Mouse (Mus musculus): Measurements from ENCODE around the gene Tmem215.

DNA sequence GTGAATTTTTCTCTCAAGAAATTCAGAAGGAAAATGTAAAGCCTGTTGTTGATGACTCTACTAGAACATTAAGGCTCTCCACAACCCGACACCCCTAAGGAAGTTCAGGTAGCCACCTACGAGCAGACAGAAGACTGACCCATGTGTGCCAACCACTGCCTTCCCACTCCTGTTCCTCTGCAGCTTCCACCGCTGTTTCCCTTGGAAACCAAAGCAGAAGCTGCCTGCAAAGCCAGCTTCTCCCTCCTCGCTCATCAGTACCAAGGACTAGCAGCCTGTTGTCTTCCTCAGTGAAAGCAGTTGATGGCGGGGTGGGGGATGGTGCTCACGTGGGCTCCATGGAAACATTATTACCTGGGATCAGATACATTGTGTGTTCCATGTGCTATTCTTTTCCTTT lies 14.6 kb downstream of the Tmem215 start:
- TF ChIP-seq CTCF (IDR thresholded peaks at IDR 0.05), result no peak
- no peak for TF ChIP-seq EP300 (IDR thresholded peaks at IDR 0.05)

Measured in lung, postnatal 0 days (tissue).